Mouse (Mus musculus) kidney, adult 2 months (tissue): Measurements from ENCODE around the gene Ccdc85c.

Experiments
- CTCF ChIP-seq: fragments of 200-500 bp; conservative IDR thresholded peaks from 2 replicates; pipeline ENCODE4 v1.5.1; 2011; ENCODE audit warnings: low read depth, mild to moderate bottlenecking, control low read depth, low read length, moderate library complexity, mixed read lengths; ENCODE audit not compliant: insufficient read depth, insufficient read length
- POLR2A ChIP-seq: fragments of 200-500 bp; IDR thresholded peaks from one replicate; pipeline ENCODE4 v1.6.1; 2011; ENCODE audit warnings: low read depth, low read length, control low read depth

GRCm38 (mm10) chr12:108233736-108234135 is 41.5 kb downstream of the Ccdc85c start:
- TF ChIP-seq CTCF (no peak), POLR2A (no peak)
